Mouse (Mus musculus) CH12.LX (cell line): Measurements from ENCODE around the gene Dnaja1. TPM values are rescaled to one million over a fixed set of nuclear protein-coding genes. Genes with fewer than 3 reads are reported as not detected.

Source experiments
- DNase-seq: peaks from one replicate; pipeline ENCODE4 v3.0.0-alpha.2; 2013; ENCODE audit errors: extremely low read depth
- H3K27ac ChIP-seq: 2 replicates; pipeline ENCODE4 v1.5.1; 2012; ENCODE audit warnings: low read depth, mild to moderate bottlenecking, control low read depth, moderate library complexity; ENCODE audit not compliant: insufficient read depth
- H3K27me3 ChIP-seq: replicated peaks from 2 replicates; pipeline ENCODE3; 2012; ENCODE audit warnings: inconsistent platforms
- H3K36me3 ChIP-seq, 2 experiments: replicated peaks in 1 of 2; 2 replicates each; pipeline versions ENCODE3 to v1.6.1; 2012; ENCODE audit warnings: inconsistent platforms in 1 of 2, low read length in 1 of 2, mild to moderate bottlenecking in 1 of 2, mixed read lengths in 1 of 2, moderate library complexity in 1 of 2; ENCODE audit not compliant: control insufficient read depth in 1 of 2, insufficient read depth in 1 of 2
- H3K4me1 ChIP-seq, 2 experiments: 2 replicates each; pipeline ENCODE4 v1.6.1; 2012; ENCODE audit warnings: inconsistent platforms in 1 of 2, moderate library complexity in 1 of 2; ENCODE audit not compliant: insufficient read depth in 2 of 2, control insufficient read depth in 1 of 2
- H3K4me2 ChIP-seq: 2 replicates; pipeline ENCODE4 v1.6.1; 2012; ENCODE audit warnings: low read depth, mild to moderate bottlenecking, control low read depth; ENCODE audit not compliant: poor library complexity, insufficient read depth, severe bottlenecking
- H3K4me3 ChIP-seq, 3 experiments: fragments of 150-350 bp in 1 of 3; sonication (generic) in 1 of 3; replicated peaks in 1 of 3; 2 replicates each; pipeline versions ENCODE3 to v1.5.1; 2011 to 2012; ENCODE audit warnings: low read depth in 2 of 3, low read length in 2 of 3, mild to moderate bottlenecking in 2 of 3, moderate library complexity in 2 of 3, control low read depth in 1 of 3, improper control_type of control experiment in 1 of 3, inconsistent platforms in 1 of 3, mixed read lengths in 1 of 3; ENCODE audit not compliant: poor library complexity in 1 of 3
- H3K79me2 ChIP-seq: replicated peaks from 2 replicates; pipeline ENCODE4 v1.6.1; 2012; ENCODE audit warnings: mild to moderate bottlenecking, moderate library complexity; ENCODE audit not compliant: control insufficient read depth, poor library complexity, insufficient read depth, severe bottlenecking; ENCODE audit errors: extremely low read depth
- H3K9ac ChIP-seq: 2 replicates; pipeline ENCODE4 v1.6.1; 2012; ENCODE audit warnings: low read depth, mild to moderate bottlenecking, control low read depth, moderate library complexity; ENCODE audit not compliant: insufficient read depth
- H3K9me3 ChIP-seq: replicated peaks from 2 replicates; pipeline ENCODE3; 2012; ENCODE audit warnings: low read length, inconsistent platforms, mixed read lengths
- BHLHE40 ChIP-seq: IDR thresholded peaks from 2 replicates; pipeline ENCODE4 v1.6.1; 2011; ENCODE audit warnings: mild to moderate bottlenecking, low read depth, low read length, improper control_type of control experiment
- CHD1 ChIP-seq: IDR thresholded peaks from 2 replicates; pipeline ENCODE4 v1.6.1; 2012; ENCODE audit warnings: low read depth, low read length, improper control_type of control experiment, inconsistent platforms
- CTCF ChIP-seq, 2 experiments: IDR thresholded peaks in 1 of 2; conservative IDR thresholded peaks in 1 of 2; 2 replicates each; pipeline ENCODE4 v1.5.1; 2011 to 2012; ENCODE audit warnings: low read depth in 2 of 2, low read length in 2 of 2, improper control_type of control experiment in 1 of 2, inconsistent platforms in 1 of 2, mild to moderate bottlenecking in 1 of 2, moderate library complexity in 1 of 2
- EP300 ChIP-seq: IDR thresholded peaks from 2 replicates; pipeline ENCODE4 v1.6.1; 2011; ENCODE audit warnings: low read length, improper control_type of control experiment
- GABPA ChIP-seq: IDR thresholded peaks from 2 replicates; pipeline ENCODE4 v1.6.1; 2012; ENCODE audit warnings: low read depth, low read length, improper control_type of control experiment, inconsistent platforms; ENCODE audit not compliant: insufficient replicate concordance
- HCFC1 ChIP-seq: IDR thresholded peaks from 2 replicates; pipeline ENCODE4 v1.6.1; 2012; ENCODE audit warnings: low read depth, mild to moderate bottlenecking, inconsistent platforms, low read length, improper control_type of control experiment
- IRF4 ChIP-seq: IDR thresholded peaks from 2 replicates; pipeline ENCODE4 v1.6.1; 2014; ENCODE audit warnings: low read depth, mild to moderate bottlenecking, inconsistent platforms, low read length, improper control_type of control experiment
- JUND ChIP-seq: conservative IDR thresholded peaks from 2 replicates; pipeline ENCODE4 v1.6.1; 2011; ENCODE audit warnings: low read depth, low read length, improper control_type of control experiment
- KAT2A ChIP-seq: IDR thresholded peaks from 2 replicates; pipeline ENCODE4 v1.6.1; 2012; ENCODE audit warnings: low read length, improper control_type of control experiment, inconsistent platforms; ENCODE audit not compliant: insufficient replicate concordance
- MAFK ChIP-seq: IDR thresholded peaks from 2 replicates; pipeline ENCODE4 v1.6.1; 2011; ENCODE audit warnings: low read length, improper control_type of control experiment; ENCODE audit not compliant: insufficient replicate concordance
- MAX ChIP-seq: IDR thresholded peaks from 2 replicates; pipeline ENCODE4 v1.6.1; 2011; ENCODE audit warnings: low read length, improper control_type of control experiment
- NRF1 ChIP-seq: IDR thresholded peaks from 2 replicates; pipeline ENCODE4 v1.6.1; 2014; ENCODE audit warnings: low read depth, mild to moderate bottlenecking, inconsistent platforms, low read length, improper control_type of control experiment, moderate library complexity
- PAX5 ChIP-seq: IDR thresholded peaks from 2 replicates; pipeline ENCODE4 v1.6.1; 2012; ENCODE audit warnings: low read length, inconsistent platforms, mixed read lengths
- POLR2AphosphoS2 ChIP-seq: IDR thresholded peaks from 2 replicates; pipeline ENCODE4 v1.6.1; 2011; ENCODE audit warnings: low read depth, low read length, improper control_type of control experiment
- RCOR1 ChIP-seq: conservative IDR thresholded peaks from 2 replicates; pipeline ENCODE4 v1.6.1; 2012; ENCODE audit warnings: low read depth, mild to moderate bottlenecking, inconsistent platforms, low read length, improper control_type of control experiment
- SIN3A ChIP-seq: IDR thresholded peaks from 2 replicates; pipeline ENCODE4 v1.6.1; 2012; ENCODE audit warnings: low read length, improper control_type of control experiment, inconsistent platforms
- SMC3 ChIP-seq: IDR thresholded peaks from 2 replicates; pipeline ENCODE4 v1.6.1; 2011; ENCODE audit warnings: low read depth, low read length, improper control_type of control experiment
- TCF12 ChIP-seq: IDR thresholded peaks from 2 replicates; pipeline ENCODE4 v1.6.1; 2014; ENCODE audit warnings: low read depth, mild to moderate bottlenecking, inconsistent platforms, low read length, improper control_type of control experiment
- UBTF ChIP-seq: IDR thresholded peaks from 2 replicates; pipeline ENCODE4 v1.6.1; 2012; ENCODE audit warnings: low read depth, mild to moderate bottlenecking, inconsistent platforms, low read length, improper control_type of control experiment, moderate library complexity
- USF1 ChIP-seq: IDR thresholded peaks from 2 replicates; pipeline ENCODE4 v1.6.1; 2014; ENCODE audit warnings: low read depth, mild to moderate bottlenecking, inconsistent platforms, low read length, improper control_type of control experiment
- USF2 ChIP-seq: conservative IDR thresholded peaks from 2 replicates; pipeline ENCODE4 v1.6.1; 2011; ENCODE audit warnings: low read depth, low read length, improper control_type of control experiment
- ZC3H11A ChIP-seq: IDR thresholded peaks from 2 replicates; pipeline ENCODE4 v1.6.1; 2012; ENCODE audit warnings: low read depth, mild to moderate bottlenecking, inconsistent platforms, low read length, improper control_type of control experiment
- ZMIZ1 ChIP-seq: IDR thresholded peaks from 2 replicates; pipeline ENCODE4 v1.6.1; 2012; ENCODE audit warnings: low read depth, mild to moderate bottlenecking, inconsistent platforms, low read length, improper control_type of control experiment
- ZNF384 ChIP-seq: IDR thresholded peaks from 2 replicates; pipeline ENCODE4 v1.6.1; 2012; ENCODE audit warnings: low read depth, low read length, improper control_type of control experiment, inconsistent platforms
- dilution Hi-C: fragments of 300-500 bp; cut with MboI; formaldehyde crosslinking; loops from 2 replicates; pipeline ENCODE4 v1.14.3; 2020; ENCODE audit warnings: low sequenced_read_pairs; ENCODE audit not compliant: extremely low pct_unique_long_range_greater_than_20kb, extremely low pct_ligation_motif_present
- in situ Hi-C: fragments of 300-500 bp; cut with MboI; formaldehyde crosslinking; loops from 3 replicates; pipeline ENCODE4 v1.14.3; 2019; ENCODE audit warnings: low sequenced_read_pairs, low pct_ligation_motif_present, low pct_unique_long_range_greater_than_20kb, mixed read lengths
- polyA plus RNA-seq: library from polyadenylated mRNA; unstranded; fragments of >175 nt; gene quantifications from 2 replicates; pipeline ENCODE4 v1.2.1, GENCODE M21; 2012; ENCODE audit warnings: low read depth; ENCODE audit not compliant: insufficient read length
- total RNA-seq, 2 experiments: library from RNA; depleted of rRNA; stranded (reverse); fragments of 300-350 nt in 1 of 2; fragments of >200 nt in 1 of 2; gene quantifications; 2 replicates each; pipeline ENCODE4 v1.2.3; 2012 to 2014

Dnaja1 gene
- total and polyA plus RNA-seq, 3 experiments = 67.9 to 485 (median 117) TPM

DNA sequence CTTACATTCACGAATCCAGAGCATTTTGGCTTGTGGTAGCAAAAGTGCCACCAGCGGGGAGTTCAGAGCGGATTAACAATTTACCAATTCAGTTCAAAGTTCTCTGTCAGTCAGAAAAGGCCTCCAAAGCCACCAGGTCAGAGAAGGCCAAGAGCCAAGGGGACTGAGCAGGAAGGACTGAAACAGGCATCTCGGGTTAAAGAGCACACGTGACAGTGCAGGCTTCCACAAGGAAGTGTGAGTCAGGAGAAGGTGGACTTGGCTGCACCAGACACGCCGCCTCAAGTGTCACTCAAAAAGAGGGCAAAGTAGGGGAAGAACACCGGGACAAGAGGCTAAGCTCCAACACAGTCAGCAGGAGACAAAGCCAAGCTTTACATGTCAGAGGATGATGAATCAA is 21.7 kb upstream of the Dnaja1 start:
- Histone ChIP-seq H3K4me1 (peaks cover 13 to 21% of the 10 kb centered on the region in 2 experiments), H3K27me3 (no peaks in the 10 kb centered on the region), H3K9me3 (no peaks in the 10 kb centered on the region), H3K79me2 (peaks cover 6% of the 10 kb centered on the region), H3K4me3 (no peak overlapping the region), H3K4me2 (no peak overlapping the region), H3K36me3 (peaks cover 10 to 41% of the 10 kb centered on the region in 2 experiments), H3K9ac (no peak overlapping the region), H3K27ac (no peak overlapping the region)
- TF ChIP-seq USF2 (no peak), KAT2A (no peak), EP300 (no peak), SIN3A (no peak), UBTF (no peak), IRF4 (no peak), CTCF (conservative IDR thresholded peaks at IDR 0.05 in 1 of 2, IDR thresholded peaks at IDR 0.05 in 1 of 2; ENCODE audit: low read depth in 2 of 2, low read length in 2 of 2) (no peak), HCFC1 (no peak), BHLHE40 (no peak), USF1 (no peak), RCOR1 (no peak), GABPA (no peak), MAFK (no peak), NRF1 (no peak), ZNF384 (no peak), ZMIZ1 (no peak), JUND (no peak), SMC3 (no peak), POLR2AphosphoS2 (no peak)
- dilution Hi-C loops = no loop called here
- in situ Hi-C loops = no loop called here
- DNase-seq = no peak

- no peak for TF ChIP-seq TCF12
- TF ChIP-seq KAT2A = no peak
- no peak for TF ChIP-seq MAX
- no peak for TF ChIP-seq CHD1
- no peak for TF ChIP-seq USF2
- no peak for TF ChIP-seq ZC3H11A
- TF ChIP-seq SMC3 = no peak
- no peak for TF ChIP-seq PAX5
- TF ChIP-seq POLR2AphosphoS2 = no peak
- no peak for TF ChIP-seq ZNF384
- dilution Hi-C loops (no loop called here), in situ Hi-C loops (no loop called here)
- Histone ChIP-seq H3K4me2 (peak overlapping the region; percentile 80), H3K9ac (peak overlapping the region; percentile 99; the same call in 1 of the 2 replicates), H3K4me3 (peak overlapping the region; percentile 72 to 95 (median 73)), H3K4me1 (peaks cover 13 to 21% of the 10 kb centered on the region in 2 experiments), H3K36me3 (peaks cover 3 to 26% of the 10 kb centered on the region in 2 experiments), H3K27me3 (no peaks in the 10 kb centered on the region), H3K27ac (no peak overlapping the region), H3K79me2 (peaks cover 6% of the 10 kb centered on the region), H3K9me3 (no peaks in the 10 kb centered on the region)
- DNase-seq = no peak
Measured at GRCm38 (mm10) chr4:40701796-40702195, 20.2 kb upstream of the Dnaja1 start.
